Mouse (Mus musculus) E14TG2a.4 (cell line): Measurements from ENCODE around the gene Jrkl.

ENCODE experiments used
- CTCF ChIP-seq: conservative IDR thresholded peaks from 2 replicates; pipeline ENCODE4 v1.5.1; 2014; ENCODE audit warnings: low read length
- POU5F1 ChIP-seq: IDR thresholded peaks from 2 replicates; pipeline ENCODE4 v1.6.1; 2014; ENCODE audit warnings: low read length, borderline replicate concordance

DNA sequence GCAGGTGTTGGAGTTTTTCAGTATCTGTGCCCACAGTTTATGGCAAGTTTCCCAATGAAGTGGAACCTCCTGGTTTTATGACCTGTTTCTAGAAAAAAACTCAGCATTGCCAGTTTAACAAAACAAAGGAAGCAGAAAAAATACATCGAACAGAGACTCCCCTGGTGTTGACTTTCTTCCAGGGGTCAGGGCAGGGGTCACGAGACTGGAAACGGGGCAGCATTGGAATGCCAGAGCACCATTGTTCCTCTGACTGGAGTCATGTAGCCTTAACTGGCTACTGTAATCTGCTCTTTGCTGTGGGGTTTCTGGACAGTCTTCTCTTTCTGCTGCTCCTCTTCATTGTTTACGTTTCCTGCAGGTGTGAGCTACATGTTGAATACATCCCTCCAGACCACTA, 15.1 kb downstream of the Jrkl start:
- TF ChIP-seq CTCF (no peak), POU5F1 (no peak)
